Mouse (Mus musculus) heart, embryonic 11.5 days (tissue): ENCODE measurements at regions not wholly inside any gene's neighbourhood (a gene's known extent, or its start where the extent isn't known, plus 50 kb on each side); places are given as distances from the start of the nearest gene placed in this dataset.

Source experiments
- ATAC-seq: fragments of 200-750 bp; cut with Nextera tagmentation; replicated peaks from 2 replicates; pipeline ENCODE4 v1.8.0; 2017; ENCODE audit warnings: moderate library complexity; ENCODE audit not compliant: insufficient number of reproducible peaks, low FRiP score, low TSS enrichment
- H3K27ac ChIP-seq: fragments of 300-500 bp; sonication (generic); 2 replicates; pipeline ENCODE4 v1.5.1; 2014; ENCODE audit warnings: mild to moderate bottlenecking, low read depth, low read length
- H3K27me3 ChIP-seq: fragments of 300-500 bp; sonication (generic); 2 replicates; pipeline ENCODE4 v1.6.1; 2014; ENCODE audit warnings: mild to moderate bottlenecking, low read length, mixed read lengths; ENCODE audit not compliant: control insufficient read depth, insufficient read depth
- H3K36me3 ChIP-seq: fragments of 300-500 bp; sonication (generic); 2 replicates; pipeline ENCODE4 v1.6.1; 2014; ENCODE audit warnings: mild to moderate bottlenecking, low read length, moderate library complexity, mixed read lengths; ENCODE audit not compliant: control insufficient read depth, insufficient read depth
- H3K4me1 ChIP-seq: fragments of 300-500 bp; sonication (generic); 2 replicates; pipeline ENCODE4 v1.6.1; 2014; ENCODE audit warnings: low read length; ENCODE audit not compliant: control insufficient read depth, insufficient read depth
- H3K4me2 ChIP-seq: fragments of 300-500 bp; sonication (generic); 2 replicates; pipeline ENCODE4 v1.6.1; 2014; ENCODE audit warnings: mild to moderate bottlenecking, moderate library complexity
- H3K4me3 ChIP-seq: fragments of 300-500 bp; sonication (generic); 2 replicates; pipeline ENCODE4 v1.5.1; 2014; ENCODE audit warnings: low read depth, low read length
- H3K9ac ChIP-seq: fragments of 300-500 bp; sonication (generic); 2 replicates; pipeline ENCODE4 v1.6.1; 2014; ENCODE audit warnings: mild to moderate bottlenecking, low read depth, low read length, moderate library complexity
- H3K9me3 ChIP-seq: fragments of 300-500 bp; sonication (generic); replicated peaks from 2 replicates; pipeline ENCODE4 v1.6.1; 2016; ENCODE audit warnings: low read length; ENCODE audit not compliant: control insufficient read depth
- WGBS: fragments of 180-500 bp; shearing (Covaris S2); extraction: QIAGEN DNeasy Blood & Tissue Kit; methylation state at CpG from one replicate; pipeline ENCODE4 v1.1.7; 2014; ENCODE audit not compliant: insufficient replicate concordance; 5-methylcytosine and 5-hydroxymethylcytosine counted together

DNA sequence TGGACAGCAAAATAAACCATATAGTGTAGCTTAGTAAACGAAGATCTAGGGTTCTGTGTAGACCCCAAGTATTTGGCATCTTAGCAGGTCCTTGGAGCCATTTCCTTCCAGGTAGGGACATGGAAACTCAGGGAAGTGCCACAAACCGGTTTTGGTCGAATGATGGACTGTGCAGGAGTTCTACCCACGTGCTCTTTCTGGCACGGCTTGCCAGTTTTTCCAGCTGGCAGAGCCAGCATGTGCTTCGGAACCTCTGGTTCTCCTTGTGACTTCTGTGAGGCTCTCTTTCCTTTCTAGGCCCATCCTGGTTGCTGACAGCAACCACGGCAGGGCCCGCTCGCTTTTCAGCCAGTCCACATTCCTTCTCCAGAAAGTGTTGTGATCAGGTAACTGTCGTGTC, 291.4 kb downstream of the Kcnrg start:
- H3K27ac ChIP-seq, result no peak overlapping the region
- 71% methylated on average over 10 of the region's 10 CpGs for WGBS

GRCm38 (mm10) chr14:61904426-61905124, 297.3 kb downstream of the Kcnrg start:
- ATAC-seq, result no peak
- WGBS, result 68% methylated on average over 4 of the region's 4 CpGs
- Histone ChIP-seq H3K9ac (no peak overlapping the region), H3K4me1 (no peaks in the 10 kb centered on the region), H3K27me3 (peaks cover 4% of the 10 kb centered on the region; the same call in 1 of the 2 replicates), H3K36me3 (no peaks in the 10 kb centered on the region), H3K4me2 (no peak overlapping the region), H3K27ac (no peak overlapping the region), H3K4me3 (no peak overlapping the region), H3K9me3 (peaks cover 4% of the 10 kb centered on the region)

More for the DNA sequence above, 291.4 kb downstream of the Kcnrg start:
- no peaks in the 10 kb centered on the region for H3K36me3 ChIP-seq
- H3K9me3 ChIP-seq, result peaks cover 4% of the 10 kb centered on the region
- H3K4me2 ChIP-seq, result no peak overlapping the region
- H3K27me3 ChIP-seq, result peaks cover 11% of the 10 kb centered on the region
- no peak overlapping the region for H3K9ac ChIP-seq
- H3K4me3 ChIP-seq, result no peak overlapping the region
- no peaks in the 10 kb centered on the region for H3K4me1 ChIP-seq
- ATAC-seq, result no peak

DNA sequence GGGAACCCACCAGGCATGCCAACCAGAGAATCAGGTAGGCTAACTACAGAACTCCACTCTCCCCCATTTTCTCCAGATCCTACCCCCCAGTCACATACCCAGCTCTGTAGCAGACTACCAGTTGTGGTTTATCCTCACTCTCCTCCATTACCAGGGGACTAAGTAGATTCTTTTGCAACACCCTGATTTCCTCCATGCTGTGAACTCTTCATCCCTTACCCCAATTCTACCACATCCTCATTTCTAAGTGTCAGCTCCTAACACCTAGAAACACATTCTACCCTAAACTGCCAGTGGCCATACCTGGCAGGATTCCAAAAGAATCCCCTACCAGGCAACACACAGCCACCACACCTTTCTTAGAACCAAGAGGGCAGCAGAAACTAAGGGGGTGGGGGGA, 310.9 kb downstream of the Kcnrg start:
- no peak overlapping the region for H3K4me3 ChIP-seq
- H3K27ac ChIP-seq, result no peak overlapping the region
- no peak overlapping the region for H3K9ac ChIP-seq
- H3K4me1 ChIP-seq, result no peaks in the 10 kb centered on the region
- H3K9me3 ChIP-seq, result no peaks in the 10 kb centered on the region
- no peaks in the 10 kb centered on the region for H3K27me3 ChIP-seq
- H3K36me3 ChIP-seq, result no peaks in the 10 kb centered on the region
- no peak for ATAC-seq
- H3K4me2 ChIP-seq, result no peak overlapping the region

- Histone ChIP-seq H3K9me3 (no peaks in the 10 kb centered on the region), H3K9ac (no peak overlapping the region), H3K36me3 (no peaks in the 10 kb centered on the region), H3K4me3 (no peak overlapping the region), H3K4me2 (no peak overlapping the region), H3K27me3 (no peaks in the 10 kb centered on the region), H3K4me1 (no peaks in the 10 kb centered on the region), H3K27ac (no peak overlapping the region)
- 72% methylated on average over 8 of the region's 8 CpGs for WGBS
- no peak for ATAC-seq
Measured at GRCm38 (mm10) chr14:61931811-61932210, 324.6 kb downstream of the Kcnrg start.

- Histone ChIP-seq H3K9ac (no peak overlapping the region), H3K4me3 (no peak overlapping the region), H3K4me2 (no peak overlapping the region), H3K27ac (no peak overlapping the region), H3K36me3 (no peaks in the 10 kb centered on the region), H3K4me1 (no peaks in the 10 kb centered on the region), H3K27me3 (no peaks in the 10 kb centered on the region), H3K9me3 (no peaks in the 10 kb centered on the region)
- no peak for ATAC-seq
- 74% methylated on average over 7 of the region's 7 CpGs for WGBS
Measured at GRCm38 (mm10) chr14:61941682-61942081, 334.4 kb downstream of the Kcnrg start.

- no peak overlapping the region for H3K4me3 ChIP-seq
- no peaks in the 10 kb centered on the region for H3K36me3 ChIP-seq
- 55% methylated on average over 5 of the region's 5 CpGs for WGBS
- H3K9ac ChIP-seq, result no peak overlapping the region
- ATAC-seq, result no peak
- H3K4me1 ChIP-seq, result no peaks in the 10 kb centered on the region
- H3K9me3 ChIP-seq, result no peaks in the 10 kb centered on the region
- no peaks in the 10 kb centered on the region for H3K27me3 ChIP-seq
- H3K27ac ChIP-seq, result no peak overlapping the region
- no peak overlapping the region for H3K4me2 ChIP-seq
Measured at GRCm38 (mm10) chr14:61945659-61946058, 338.4 kb downstream of the Kcnrg start.

- no peak overlapping the region for H3K4me3 ChIP-seq
- no peaks in the 10 kb centered on the region for H3K9me3 ChIP-seq
- H3K9ac ChIP-seq, result no peak overlapping the region
- H3K27me3 ChIP-seq, result no peaks in the 10 kb centered on the region
- H3K4me2 ChIP-seq, result no peak overlapping the region
- H3K4me1 ChIP-seq, result no peaks in the 10 kb centered on the region
- no peak overlapping the region for H3K27ac ChIP-seq
- 63% methylated on average over 6 of the region's 6 CpGs for WGBS
- ATAC-seq, result no peak
- H3K36me3 ChIP-seq, result no peaks in the 10 kb centered on the region
Measured at GRCm38 (mm10) chr14:61949446-61949845, 342.2 kb downstream of the Kcnrg start.

- Histone ChIP-seq H3K36me3 (no peaks in the 10 kb centered on the region), H3K4me3 (no peak overlapping the region), H3K9ac (no peak overlapping the region), H3K27ac (no peak overlapping the region), H3K27me3 (no peaks in the 10 kb centered on the region), H3K4me2 (no peak overlapping the region), H3K9me3 (no peaks in the 10 kb centered on the region), H3K4me1 (no peaks in the 10 kb centered on the region)
- WGBS, result 59% methylated on average over 3 of the region's 3 CpGs
- no peak for ATAC-seq
Measured at GRCm38 (mm10) chr14:61950004-61950403, 342.4 kb upstream of the Rnaseh2b start.

- Histone ChIP-seq H3K9me3 (no peaks in the 10 kb centered on the region), H3K4me2 (no peak overlapping the region), H3K4me3 (no peak overlapping the region), H3K9ac (no peak overlapping the region), H3K27me3 (no peaks in the 10 kb centered on the region), H3K27ac (no peak overlapping the region), H3K4me1 (no peaks in the 10 kb centered on the region), H3K36me3 (no peaks in the 10 kb centered on the region)
- no peak for ATAC-seq
- 80% methylated on average over 4 of the region's 4 CpGs for WGBS
Measured at GRCm38 (mm10) chr14:61953029-61953428, 339.4 kb upstream of the Rnaseh2b start.
